Mouse (Mus musculus): ENCODE results near the gene Gm10118. TPM values are rescaled to one million over a fixed set of nuclear protein-coding genes. Genes with fewer than 3 reads are reported as not detected.

Gm10118 gene
- not detected for total RNA-seq (2021)
- long read RNA-seq, experiment 1, partial matches to known transcripts, result 0 of 1 reads
- long read RNA-seq, experiment 1, other reads (novel, unspliced or antisense), result 0 of 1 reads
- long read RNA-seq, experiment 2, partial matches to known transcripts, result 0 of 2 reads
- long read RNA-seq, experiment 2, other reads (novel, unspliced or antisense), result 0 of 2 reads

DNA sequence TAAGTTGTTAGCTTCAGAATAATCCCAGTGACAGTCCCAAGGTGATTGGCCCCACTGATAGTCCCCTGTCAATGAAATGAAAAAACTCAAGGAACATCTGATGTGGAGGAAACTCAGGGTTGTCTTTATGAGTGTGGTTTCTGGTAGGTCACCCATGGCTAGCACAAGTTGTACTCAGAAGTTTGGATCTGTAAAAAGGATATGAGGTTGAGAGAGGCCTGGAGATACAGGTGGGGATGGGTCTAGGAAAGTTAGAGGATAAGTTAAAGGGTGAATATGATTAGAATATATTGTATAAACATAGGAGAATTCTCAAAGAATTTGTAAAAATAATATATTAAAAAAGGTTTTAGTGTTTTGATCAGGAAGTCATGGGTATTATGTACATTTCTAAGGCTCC lies at the start of gene Gm10118:
Gm10118 (minus strand) TSS at position 101 of the 400 bp plus-strand sequence.
- no peak for DNase-seq

- no peak for DNase-seq
These were observed 45.1 kb upstream of the Gm10118 start for GRCm38 (mm10) chr10:63972300-63972699.

GRCm38 (mm10) chr10:63954308-63954930 lies 27.2 kb upstream of the Gm10118 start:
- DNase-seq, result peak; percentile 67

DNA sequence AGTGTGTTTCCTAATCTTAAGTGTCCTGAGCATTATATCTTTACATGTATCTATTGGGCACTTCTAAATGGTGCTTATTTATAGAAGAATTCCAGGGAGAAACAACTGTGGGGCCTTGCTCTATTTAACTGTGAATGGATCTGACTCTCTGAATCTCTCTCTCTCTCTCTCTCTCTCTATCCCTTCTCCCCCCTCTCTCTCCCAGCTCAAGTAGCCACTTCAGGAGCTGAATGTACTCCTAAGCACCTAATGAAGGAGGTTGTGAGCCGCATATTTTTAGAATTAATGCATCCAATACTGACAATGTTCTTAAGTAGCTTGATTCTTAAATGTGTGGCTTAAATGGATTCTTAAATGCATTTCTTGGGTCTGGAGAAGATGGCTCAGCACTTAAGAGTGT lies 24.2 kb upstream of the Gm10118 start:
- DNase-seq, result no peak

- DNase-seq, result peak; percentile 6
These were observed 23.6 kb upstream of the Gm10118 start for GRCm38 (mm10) chr10:63950867-63951266.

- no peak for DNase-seq
These were observed 20.0 kb upstream of the Gm10118 start for GRCm38 (mm10) chr10:63947266-63947665.

DNA sequence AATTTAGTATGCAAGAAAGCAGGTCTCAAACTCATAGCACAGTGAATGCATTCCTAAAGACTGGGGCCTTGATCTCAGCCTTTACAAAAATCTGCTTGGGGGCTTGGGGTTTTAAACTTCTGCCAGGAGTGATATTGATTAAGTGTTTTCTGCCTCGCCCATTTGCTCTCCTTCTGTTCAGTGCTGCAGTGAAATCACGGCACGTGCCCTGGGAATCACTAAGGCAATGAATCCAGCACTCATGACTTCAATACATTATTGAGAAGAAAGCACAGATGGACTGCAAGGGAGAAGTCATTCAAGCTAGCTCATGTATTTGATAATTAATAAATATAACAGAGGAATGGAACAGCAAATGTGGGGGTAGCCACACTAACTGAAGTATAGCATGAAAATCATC lies 18.3 kb upstream of the Gm10118 start:
- no peak for DNase-seq

DNA sequence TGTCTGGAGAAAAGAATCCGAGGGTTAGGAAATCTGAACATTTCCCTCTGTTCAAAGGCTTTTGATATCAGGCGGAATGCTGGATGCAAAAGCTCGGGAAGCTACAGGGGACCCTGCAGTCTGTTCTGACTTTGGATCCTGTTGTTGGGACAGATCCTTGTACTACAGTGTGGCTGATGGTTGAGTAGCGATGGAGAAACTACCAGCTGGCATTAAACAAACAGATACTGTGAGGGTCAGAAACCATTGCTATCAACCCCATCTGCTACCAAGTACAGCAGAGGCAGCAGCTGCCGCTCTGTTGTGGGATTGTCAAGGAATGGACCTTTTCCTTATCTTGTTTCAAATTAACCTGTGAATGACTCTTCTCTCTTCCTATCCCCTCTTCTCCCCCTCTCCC lies 6.7 kb upstream of the Gm10118 start:
- DNase-seq, result no peak

DNA sequence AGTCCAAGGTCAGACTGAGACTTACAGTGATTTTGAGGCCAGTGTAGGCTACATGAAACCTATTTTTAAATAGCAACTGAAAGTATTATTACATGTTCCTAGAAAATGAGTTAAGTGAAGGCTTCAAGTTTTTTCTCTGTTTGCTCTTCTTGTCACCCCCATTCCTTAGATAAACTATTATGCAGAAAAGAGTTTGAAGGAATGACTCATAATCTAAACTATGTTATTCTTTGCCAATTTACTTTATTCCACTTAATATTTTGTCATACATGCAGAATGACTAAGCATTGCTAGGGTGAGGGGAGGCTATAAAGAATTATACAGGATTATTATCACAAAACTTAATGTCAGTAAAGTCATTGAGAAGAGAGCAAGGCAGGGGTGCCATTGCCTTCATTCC lies 18.4 kb downstream of the Gm10118 start:
- DNase-seq, result no peak

DNA sequence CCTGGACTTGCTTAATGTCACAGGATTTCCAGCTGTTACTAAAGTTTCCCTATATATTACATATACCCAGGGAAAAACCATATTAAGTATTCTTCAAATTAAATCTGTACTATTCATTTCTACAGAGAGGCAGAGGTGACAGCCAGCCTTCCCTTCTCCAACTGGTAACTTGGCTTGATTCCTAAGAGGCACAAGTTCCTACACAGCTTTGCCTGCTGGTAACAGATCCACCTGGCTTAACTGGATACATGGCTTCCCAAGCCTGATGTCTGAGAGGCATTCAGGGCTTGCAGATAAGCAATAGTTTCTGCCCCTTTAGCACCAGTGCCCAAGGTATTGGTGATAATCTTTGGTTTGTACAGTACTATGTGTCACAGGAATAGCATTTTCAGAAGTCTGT lies 27.3 kb downstream of the Gm10118 start:
- no peak for DNase-seq

- no peak for DNase-seq
These were observed 32.6 kb downstream of the Gm10118 start for GRCm38 (mm10) chr10:63894612-63895011.

DNA sequence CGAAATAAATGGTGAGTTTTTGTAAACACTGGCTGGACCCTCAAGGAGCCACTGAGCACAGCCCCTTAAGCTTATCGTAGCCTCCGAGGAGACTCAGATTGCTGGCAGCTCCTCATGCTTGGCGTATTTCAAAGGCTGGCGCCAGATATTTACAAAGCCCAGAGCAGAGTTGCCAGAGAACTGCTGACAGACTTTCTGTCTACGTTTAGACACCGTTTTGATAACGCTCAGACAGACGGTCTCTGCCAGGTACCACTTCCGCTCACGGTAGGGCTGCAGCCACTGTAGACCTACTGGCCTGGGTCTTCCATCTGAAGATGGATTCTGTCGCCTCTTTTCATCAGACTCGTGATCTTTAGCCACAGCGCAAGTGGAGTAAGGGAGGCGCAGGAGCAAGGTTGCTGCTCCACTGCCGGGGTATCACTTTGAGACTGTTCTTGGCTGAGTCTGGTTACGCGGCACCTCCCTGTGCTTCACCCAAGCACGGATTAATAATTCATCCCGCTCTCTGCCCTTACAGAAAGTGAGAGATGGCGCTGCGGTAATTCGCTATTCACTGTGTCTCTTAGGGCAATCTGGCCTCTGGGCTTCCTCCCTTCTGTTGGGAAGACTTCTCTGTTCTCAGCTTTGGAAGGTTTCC lies 40.7 kb downstream of the Gm10118 start:
- DNase-seq, result no peak

- peak; percentile 15 for DNase-seq
These were observed 46.8 kb downstream of the Gm10118 start for GRCm38 (mm10) chr10:63880462-63880903.

Other genes starting within 250 kb of the Gm10118 start
- gene Lrrtm3, start 162.8 kb upstream of the Gm10118 start, total RNA-seq (2021), result under 1 TPM in 1 of 2 experiments, not detected in 1; 0.19 TPM

Measured in gastrocnemius, postnatal 25 days (tissue).